Mouse (Mus musculus) heart, embryonic 10.5 days (tissue): ENCODE data around the gene Qrich2. TPM values are rescaled to one million over a fixed set of nuclear protein-coding genes. Genes with fewer than 3 reads are reported as not detected.

Experiments used
- DNase-seq: peaks from one replicate; pipeline ENCODE4 v3.0.0-alpha.2; 2017; ENCODE audit warnings: low spot score
- H3K27ac ChIP-seq: fragments of 300-500 bp; sonication (generic); 2 replicates; pipeline ENCODE4 v1.5.1; 2016; ENCODE audit warnings: mild to moderate bottlenecking
- H3K27me3 ChIP-seq: fragments of 300-500 bp; sonication (generic); 2 replicates; pipeline ENCODE4 v1.6.1; 2016; ENCODE audit warnings: mild to moderate bottlenecking; ENCODE audit not compliant: poor library complexity, insufficient read depth, severe bottlenecking
- H3K36me3 ChIP-seq: fragments of 300-500 bp; sonication (generic); 2 replicates; pipeline ENCODE4 v1.6.1; 2016; ENCODE audit warnings: mild to moderate bottlenecking, moderate library complexity
- H3K4me1 ChIP-seq: fragments of 300-500 bp; sonication (generic); 2 replicates; pipeline ENCODE4 v1.6.1; 2016; ENCODE audit warnings: mild to moderate bottlenecking
- H3K4me3 ChIP-seq: fragments of 300-500 bp; sonication (generic); 2 replicates; pipeline ENCODE4 v1.5.1; 2016; ENCODE audit warnings: mild to moderate bottlenecking, moderate library complexity
- H3K9me3 ChIP-seq: fragments of 300-500 bp; sonication (generic); 2 replicates; pipeline ENCODE4 v1.6.1; 2016; ENCODE audit warnings: mild to moderate bottlenecking, moderate library complexity
- WGBS: fragments of 180-500 bp; shearing (Covaris S2); methylation state at CpG from one replicate; pipeline ENCODE4 v1.1.7; 2016; 5-methylcytosine and 5-hydroxymethylcytosine counted together
- polyA plus RNA-seq: library from polyadenylated mRNA; unstranded; fragments of >200 nt; fragmentation: Nextera tagmentation; extraction: Ambion mirVana; gene quantifications from 2 replicates; pipeline ENCODE4 v1.2.1, GENCODE M21; 2016

The Qrich2 gene
- polyA plus RNA-seq, 1 experiment from 2014 or later, result 0.30 TPM

- DNase-seq, result no peak
- Histone ChIP-seq H3K9me3 (no peaks in the 10 kb centered on the region), H3K4me3 (no peak overlapping the region), H3K27ac (peak overlapping the region; percentile 45), H3K4me1 (peaks cover 13% of the 10 kb centered on the region), H3K36me3 (peaks cover 14% of the 10 kb centered on the region), H3K27me3 (no peaks in the 10 kb centered on the region)
- 11% methylated on average over 4 of the region's 4 CpGs for WGBS
Observed at GRCm38 (mm10) chr11:116400560-116400959, 65.5 kb downstream of the Qrich2 start.

DNA sequence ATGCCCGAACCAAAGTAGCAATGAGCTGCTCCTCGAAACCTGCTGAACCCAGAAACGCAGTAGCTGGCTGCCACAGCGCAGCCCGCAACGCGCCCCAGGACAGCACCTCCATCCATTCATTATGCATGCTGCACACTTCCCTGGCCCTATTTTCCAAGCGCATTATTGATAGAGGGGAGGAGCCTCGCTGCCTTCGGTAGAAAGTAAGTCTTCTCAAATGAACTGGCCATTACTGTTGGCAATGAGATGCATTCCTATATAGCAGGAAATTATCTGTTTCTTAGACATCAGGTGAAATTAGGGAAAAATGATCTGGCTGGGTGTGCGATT is 67.7 kb downstream of the Qrich2 start:
- Histone ChIP-seq H3K27me3 (no peaks in the 10 kb centered on the region), H3K36me3 (peaks cover 12% of the 10 kb centered on the region), H3K4me3 (no peak overlapping the region), H3K9me3 (no peaks in the 10 kb centered on the region), H3K4me1 (peaks cover 13% of the 10 kb centered on the region), H3K27ac (no peak overlapping the region)
- no peak for DNase-seq
- 86% methylated on average over 11 of the region's 11 CpGs for WGBS

- H3K27ac ChIP-seq, result no peak overlapping the region
- H3K9me3 ChIP-seq, result no peaks in the 10 kb centered on the region
- H3K27me3 ChIP-seq, result no peaks in the 10 kb centered on the region
- DNase-seq, result no peak
- no peak overlapping the region for H3K4me3 ChIP-seq
- H3K36me3 ChIP-seq, result peaks cover 8% of the 10 kb centered on the region; the same call in 1 of the 2 replicates
- peaks cover 13% of the 10 kb centered on the region for H3K4me1 ChIP-seq
- WGBS, result 63% methylated on average over 8 of the region's 8 CpGs
Observed at GRCm38 (mm10) chr11:116397517-116398347, 68.3 kb downstream of the Qrich2 start.

DNA sequence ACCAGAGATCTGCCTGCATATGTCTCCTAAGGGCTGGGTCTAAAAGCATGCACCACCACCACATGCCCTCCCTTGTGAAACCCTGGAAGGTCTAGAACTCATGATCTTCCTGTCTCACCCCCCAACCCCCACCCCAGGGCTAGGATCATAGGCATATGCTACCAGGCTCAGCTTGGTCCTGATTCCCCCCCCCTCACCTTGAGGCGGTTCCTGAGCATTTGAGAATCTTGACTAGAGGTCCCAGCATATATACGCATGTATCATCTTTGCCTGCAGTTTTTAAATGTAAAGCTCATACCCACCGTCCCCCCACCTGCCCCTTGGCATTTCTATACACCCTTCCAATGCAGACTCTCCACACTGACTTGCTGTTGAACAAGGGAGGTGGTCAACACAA is 69.1 kb downstream of the Qrich2 start:
- no peak for DNase-seq
- Histone ChIP-seq H3K4me3 (no peak overlapping the region), H3K36me3 (peaks cover 8% of the 10 kb centered on the region; the same call in 1 of the 2 replicates), H3K9me3 (no peaks in the 10 kb centered on the region), H3K27me3 (no peaks in the 10 kb centered on the region), H3K4me1 (peaks cover 13% of the 10 kb centered on the region), H3K27ac (no peak overlapping the region)
- 92% methylated on average over 3 of the region's 3 CpGs for WGBS

DNA sequence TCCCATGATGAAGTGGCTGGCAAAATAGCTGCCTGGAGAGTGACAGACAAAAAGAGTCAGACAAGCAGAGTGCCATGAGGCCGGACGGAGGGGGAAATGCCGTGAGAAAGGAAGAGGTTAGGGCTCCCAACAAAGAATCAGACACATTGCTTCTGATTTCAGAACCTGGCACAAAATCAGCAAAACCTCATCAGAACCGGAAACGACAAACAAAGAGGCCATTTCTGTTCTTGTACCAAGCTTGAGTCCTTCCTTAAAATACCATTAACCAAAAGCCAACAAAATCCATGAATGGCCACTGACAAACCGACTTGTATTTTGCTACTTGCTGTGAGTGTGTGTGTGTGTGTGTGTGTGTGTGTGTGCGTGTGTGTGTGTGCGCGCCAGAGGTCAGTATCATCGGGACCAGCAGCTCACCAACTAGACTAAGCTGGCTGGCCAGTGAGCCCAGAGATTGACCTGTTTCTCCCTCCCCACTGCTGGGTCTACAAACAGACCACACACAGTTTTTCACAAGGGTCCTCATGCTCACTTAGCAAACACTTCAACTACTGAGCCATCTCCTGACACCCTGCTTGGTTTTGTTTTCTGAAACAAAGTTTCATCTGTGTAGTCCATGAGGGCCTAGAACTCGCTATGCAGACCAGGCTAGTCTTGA is 69.6 kb downstream of the Qrich2 start:
- no peak overlapping the region for H3K4me3 ChIP-seq
- no peaks in the 10 kb centered on the region for H3K9me3 ChIP-seq
- H3K36me3 ChIP-seq, result peaks cover 8% of the 10 kb centered on the region; the same call in 1 of the 2 replicates
- H3K27ac ChIP-seq, result no peak overlapping the region
- no peak for DNase-seq
- H3K27me3 ChIP-seq, result no peaks in the 10 kb centered on the region
- 89% methylated on average over 11 of the region's 11 CpGs for WGBS
- peaks cover 13% of the 10 kb centered on the region for H3K4me1 ChIP-seq

DNA sequence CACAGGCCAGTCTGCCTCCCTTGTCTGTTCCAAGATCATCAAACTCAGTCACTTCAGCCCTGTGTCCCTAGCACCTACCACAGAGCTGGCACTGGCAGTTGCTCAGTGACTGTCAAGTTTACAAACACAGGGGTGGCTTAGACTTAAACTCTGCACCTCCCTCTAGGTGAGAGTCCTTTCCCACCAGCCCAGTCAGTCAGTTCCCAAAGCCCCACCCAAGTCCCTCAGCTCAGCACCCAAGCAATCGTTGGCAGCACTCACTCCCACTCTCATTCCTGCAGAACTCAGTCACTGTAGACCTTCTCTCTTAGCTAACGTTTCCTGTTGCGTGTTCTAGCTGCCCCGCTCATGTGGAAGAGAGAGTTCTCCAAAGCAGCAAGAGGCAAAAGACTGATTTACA is 71.3 kb downstream of the Qrich2 start:
- H3K9me3 ChIP-seq, result no peaks in the 10 kb centered on the region
- H3K27me3 ChIP-seq, result no peaks in the 10 kb centered on the region
- peaks cover 8% of the 10 kb centered on the region; the same call in 1 of the 2 replicates for H3K36me3 ChIP-seq
- H3K4me1 ChIP-seq, result peaks cover 7% of the 10 kb centered on the region
- H3K4me3 ChIP-seq, result no peak overlapping the region
- 84% methylated on average over 4 of the region's 4 CpGs for WGBS
- no peak for DNase-seq
- H3K27ac ChIP-seq, result 0 out of 2 replicates have a peak overlapping the region, but pooled peaks have one; percentile 9

Other genes starting within 250 kb of the Qrich2 start
- 0.67 and 1.5 TPM in 2 replicates for gene Evpl, start 228.2 kb downstream of the Qrich2 start, polyA plus RNA-seq
- 90.7 and 101 TPM in 2 replicates for gene Srp68, start 192.0 kb downstream of the Qrich2 start, polyA plus RNA-seq
- gene Galr2, start 185.3 kb downstream of the Qrich2 start, polyA plus RNA-seq, result 0.07 and 0.21 TPM in 2 replicates
- 48.7 and 56.4 TPM in 2 replicates for gene Exoc7, start 159.0 kb downstream of the Qrich2 start, polyA plus RNA-seq
- gene Foxj1, start 130.8 kb downstream of the Qrich2 start, polyA plus RNA-seq, result 0.31 and 0.74 TPM in 2 replicates
- 7.3 and 8.5 TPM in 2 replicates for gene Rnf157, start 53.2 kb downstream of the Qrich2 start, polyA plus RNA-seq
- gene Ubald2, start 32.1 kb downstream of the Qrich2 start, polyA plus RNA-seq, result 36.1 and 40.5 TPM in 2 replicates
- 120 and 142 TPM in 2 replicates for gene Prpsap1, start 28.0 kb upstream of the Qrich2 start, polyA plus RNA-seq
- gene Sphk1, start 64.7 kb upstream of the Qrich2 start, polyA plus RNA-seq, result 2.3 and 2.7 TPM in 2 replicates
- 8.5 and 10.3 TPM in 2 replicates for gene Ube2o, start 115.2 kb upstream of the Qrich2 start, polyA plus RNA-seq
- not detected in 2 replicates for gene Aanat, start 120.2 kb upstream of the Qrich2 start, polyA plus RNA-seq
- 6.7 and 8.7 TPM in 2 replicates for gene Rhbdf2, start 160.8 kb upstream of the Qrich2 start, polyA plus RNA-seq
- gene Prcd, start 187.3 kb upstream of the Qrich2 start, polyA plus RNA-seq, result 0.60 and 0.78 TPM in 2 replicates
- gene Cygb, start 188.1 kb upstream of the Qrich2 start, polyA plus RNA-seq, result 1.0 and 2.8 TPM in 2 replicates